Mouse (Mus musculus): Measurements from ENCODE around the gene Rps7. TPM values are rescaled to one million over a fixed set of nuclear protein-coding genes. Genes with fewer than 3 reads are reported as not detected.

Rps7 gene
- polyA plus RNA-seq, 1 experiment from 2014 or later = 319 TPM

DNA sequence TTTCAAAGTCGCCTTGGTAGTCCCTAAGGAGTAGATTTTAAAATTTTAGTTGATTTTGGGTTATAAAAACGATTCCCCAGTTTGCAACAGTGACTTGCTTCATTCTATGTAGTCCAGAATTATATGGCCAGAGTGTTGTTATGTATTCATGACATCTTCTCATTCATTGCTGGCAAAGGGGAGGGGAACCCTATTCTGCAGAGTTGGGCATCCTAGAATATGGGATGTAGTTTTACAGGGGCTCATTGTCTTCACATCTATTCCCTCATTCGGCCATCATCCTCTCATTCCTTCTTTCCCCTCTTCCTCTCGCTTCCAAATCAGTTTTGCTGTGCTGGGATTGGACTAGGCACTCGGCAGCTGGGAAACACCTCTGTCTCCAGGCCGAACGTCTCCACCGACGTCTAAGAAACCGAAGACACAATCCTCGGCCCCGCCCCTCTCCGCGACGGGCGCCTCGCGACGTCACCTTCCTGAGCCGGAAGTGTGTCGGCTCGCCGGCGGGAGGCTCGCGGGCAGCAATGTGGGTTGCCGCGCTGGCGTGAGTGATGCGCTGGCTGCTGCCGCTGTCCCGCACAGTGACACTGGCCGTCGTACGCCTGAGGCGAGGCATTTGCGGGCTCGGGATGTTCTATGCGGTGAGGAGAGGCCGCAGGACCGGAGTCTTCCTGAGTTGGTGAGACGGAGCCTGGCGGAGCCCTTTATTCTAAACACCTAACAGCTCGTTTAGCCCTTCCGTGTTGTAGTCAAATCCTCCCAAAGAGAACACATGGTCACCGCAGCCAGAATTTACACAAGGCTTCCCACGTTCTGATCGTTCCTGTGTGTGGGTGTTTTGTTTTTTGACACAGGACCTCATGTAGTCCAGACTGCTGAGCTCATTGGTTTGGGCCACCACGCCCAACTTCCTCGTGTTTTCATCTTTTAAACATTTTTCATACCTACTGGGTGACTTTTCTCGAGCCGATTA is 13.7 kb upstream of the Rps7 start, which contains the start of gene Rnaseh1:
Gene Rnaseh1 (plus strand): TSS at position 462 of the 970 bp plus-strand sequence.
- H3K36me3 ChIP-seq (ENCODE audit: control insufficient read depth, insufficient read depth, low read length) = peaks cover 5% of the 10 kb centered on the region; the same call in 1 of the 2 replicates
- peak within 1 kb of the TSS; percentile 78 for H3K9ac ChIP-seq (ENCODE audit: low read depth, low read length)
- H3K27me3 ChIP-seq (replicated peaks; ENCODE audit: control insufficient read depth, insufficient read depth, low read length) = no peaks in the 10 kb centered on the region
- H3K4me1 ChIP-seq (ENCODE audit: control insufficient read depth, insufficient read depth, low read depth, low read length) = peaks cover 5% of the 10 kb centered on the region
- ATAC-seq = peak; percentile 97
- WGBS = 2% methylated on average over 52 of the region's 52 CpGs
- H3K4me3 ChIP-seq (ENCODE audit: low read length) = peak within 1 kb of the TSS; percentile 83
- H3K4me2 ChIP-seq (ENCODE audit: low read length) = peak within 1 kb of the TSS; percentile 90
- H3K9me3 ChIP-seq (ENCODE audit: control insufficient read depth, low read length) = no peaks in the 10 kb centered on the region
- H3K27ac ChIP-seq (ENCODE audit: low read depth, low read length) = peak within 1 kb of the TSS; percentile 79

DNA sequence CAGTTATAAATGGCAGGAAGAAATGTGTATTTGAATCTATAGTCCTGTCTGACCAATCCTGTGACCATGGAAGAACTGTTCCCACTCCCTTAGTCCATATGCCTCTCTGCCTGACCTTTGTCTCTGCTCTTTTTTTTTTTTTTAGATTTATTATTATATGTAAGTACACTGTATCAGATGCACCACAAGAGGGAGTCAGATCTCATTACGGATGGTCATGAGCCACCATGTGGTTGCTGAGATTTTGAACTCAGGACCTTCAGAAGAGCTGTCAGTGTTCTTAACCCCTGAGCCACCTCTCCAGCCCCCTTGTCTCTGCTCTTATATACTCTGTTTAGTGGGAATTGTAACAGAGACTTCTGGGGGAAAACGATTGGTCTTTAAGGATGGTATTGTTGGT is 3.0 kb upstream of the Rps7 start:
- Histone ChIP-seq H3K4me3 (ENCODE audit: low read length) (no peak overlapping the region), H3K36me3 (ENCODE audit: control insufficient read depth, insufficient read depth, low read length) (no peaks in the 10 kb centered on the region)
- 72% methylated on average over 2 of the region's 2 CpGs for WGBS

DNA sequence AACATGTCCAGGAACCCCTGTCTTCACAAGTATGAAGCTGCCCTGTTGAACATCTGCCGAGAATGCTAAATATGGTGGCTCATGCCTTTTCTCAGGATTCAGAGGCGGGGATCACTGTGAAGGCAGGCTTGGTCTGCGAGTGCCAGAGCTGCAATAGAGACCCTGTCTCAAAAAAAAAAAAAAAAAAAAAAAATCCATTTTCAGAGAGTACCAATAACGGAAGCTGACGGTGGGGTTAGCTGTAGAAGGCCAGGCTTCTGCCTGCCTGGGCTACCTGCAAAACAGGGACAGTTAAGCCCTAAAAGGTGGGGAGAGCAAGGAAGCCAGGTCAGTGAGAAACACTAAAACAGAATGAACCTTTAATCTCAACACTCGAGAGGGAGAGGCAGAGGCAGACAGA is 790 bp upstream of the Rps7 start:
- Histone ChIP-seq H3K4me2 (ENCODE audit: low read length) (peak overlapping the region; percentile 63), H3K4me3 (ENCODE audit: low read length) (peak overlapping the region; percentile 62), H3K4me1 (ENCODE audit: control insufficient read depth, insufficient read depth, low read depth, low read length) (peaks cover 16% of the 10 kb centered on the region), H3K27me3 (replicated peaks; ENCODE audit: control insufficient read depth, insufficient read depth, low read length) (no peaks in the 10 kb centered on the region), H3K36me3 (ENCODE audit: control insufficient read depth, insufficient read depth, low read length) (peaks cover 17% of the 10 kb centered on the region), H3K9ac (ENCODE audit: low read depth, low read length) (no peak overlapping the region), H3K9me3 (ENCODE audit: control insufficient read depth, low read length) (no peaks in the 10 kb centered on the region), H3K27ac (ENCODE audit: low read depth, low read length) (no peak overlapping the region)
- 89% methylated on average over 6 of the region's 6 CpGs for WGBS
- no peak; the same call in 1 of the 2 replicates for ATAC-seq

More for the DNA sequence above, 3.0 kb upstream of the Rps7 start:
- H3K27me3 ChIP-seq (replicated peaks; ENCODE audit: control insufficient read depth, insufficient read depth, low read length) = no peaks in the 10 kb centered on the region
- H3K4me1 ChIP-seq (ENCODE audit: control insufficient read depth, insufficient read depth, low read depth, low read length) = peaks cover 11% of the 10 kb centered on the region
- H3K9ac ChIP-seq (ENCODE audit: low read depth, low read length) = no peak overlapping the region
- H3K9me3 ChIP-seq (ENCODE audit: control insufficient read depth, low read length) = no peaks in the 10 kb centered on the region
- H3K4me2 ChIP-seq (ENCODE audit: low read length) = no peak overlapping the region
- H3K27ac ChIP-seq (ENCODE audit: low read depth, low read length) = no peak overlapping the region
- no peak for ATAC-seq

DNA sequence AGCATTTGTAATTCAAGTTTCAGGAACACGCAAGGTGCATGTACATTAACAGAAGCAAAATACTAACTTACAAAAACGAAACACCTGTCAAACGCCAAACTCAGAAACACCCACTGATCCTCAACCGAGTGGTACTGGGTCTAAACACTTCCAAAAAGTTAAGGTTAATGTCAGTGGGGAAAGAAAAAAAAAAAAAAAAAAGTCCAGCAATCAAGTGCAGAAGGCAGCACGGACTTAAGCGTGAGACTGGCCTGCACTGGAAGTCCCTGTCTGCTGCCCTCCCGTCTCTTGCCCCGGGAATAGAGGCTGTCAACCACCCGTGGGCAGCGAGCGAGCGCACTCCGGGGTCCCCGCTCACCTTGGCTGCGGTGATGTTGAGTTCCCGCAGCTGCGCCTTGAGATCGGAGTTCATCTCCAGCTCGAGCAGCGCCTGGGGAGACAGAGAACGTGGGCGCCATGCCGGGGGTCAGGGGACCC is 657 bp downstream of the Rps7 start:
- Histone ChIP-seq H3K4me1 (ENCODE audit: control insufficient read depth, insufficient read depth, low read depth, low read length) (peaks cover 16% of the 10 kb centered on the region), H3K27ac (ENCODE audit: low read depth, low read length) (peak overlapping the region; percentile 83), H3K27me3 (replicated peaks; ENCODE audit: control insufficient read depth, insufficient read depth, low read length) (no peaks in the 10 kb centered on the region), H3K4me2 (ENCODE audit: low read length) (peak overlapping the region; percentile 80), H3K36me3 (ENCODE audit: control insufficient read depth, insufficient read depth, low read length) (peaks cover 27% of the 10 kb centered on the region), H3K4me3 (ENCODE audit: low read length) (peak overlapping the region; percentile 62), H3K9me3 (ENCODE audit: control insufficient read depth, low read length) (no peaks in the 10 kb centered on the region), H3K9ac (ENCODE audit: low read depth, low read length) (peak overlapping the region; percentile 83)
- 2% methylated on average over 22 of the region's 23 CpGs for WGBS
- ATAC-seq = no peak

DNA sequence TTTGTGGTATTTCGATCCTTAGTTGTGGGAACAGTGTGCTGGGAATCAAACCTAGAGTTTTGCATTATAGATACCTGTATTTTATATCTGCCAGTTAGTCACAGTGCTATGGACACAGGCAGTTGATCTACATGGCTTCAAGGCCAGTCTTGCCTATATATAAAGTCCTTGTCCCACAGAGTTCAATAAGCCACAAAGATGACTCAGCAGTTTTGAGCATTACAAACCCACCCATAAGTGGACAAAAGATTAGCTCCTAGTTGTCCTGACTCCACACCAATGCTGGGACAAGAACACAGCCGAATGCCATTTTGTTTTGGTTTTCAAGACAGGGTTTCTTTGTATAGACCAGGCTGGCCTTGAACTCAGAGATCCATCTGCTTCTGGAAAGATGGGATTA is 7.3 kb downstream of the Rps7 start:
- no peak for ATAC-seq

DNA sequence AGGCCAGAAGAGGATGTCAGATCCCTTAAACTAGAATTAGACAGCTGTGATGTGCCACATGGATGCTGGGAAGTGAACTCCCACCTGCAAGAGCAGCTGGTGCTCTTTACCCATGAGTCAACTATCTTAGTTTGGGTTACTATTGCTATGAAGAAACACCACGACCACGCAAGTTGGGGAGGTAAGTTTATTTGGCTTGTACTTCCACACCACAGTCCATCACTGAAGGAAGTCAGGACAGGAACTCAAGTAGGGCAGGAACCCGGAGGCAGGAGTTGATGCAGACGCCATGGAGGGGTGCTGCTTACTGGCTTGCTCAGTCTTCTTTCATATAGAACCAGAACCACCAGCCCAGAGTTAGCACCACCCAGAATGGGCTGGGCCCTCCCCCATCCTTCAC is 8.7 kb downstream of the Rps7 start:
- Histone ChIP-seq H3K36me3 (ENCODE audit: control insufficient read depth, insufficient read depth, low read length) (peaks cover 33% of the 10 kb centered on the region), H3K4me1 (ENCODE audit: control insufficient read depth, insufficient read depth, low read depth, low read length) (no peaks in the 10 kb centered on the region), H3K9me3 (ENCODE audit: control insufficient read depth, low read length) (no peaks in the 10 kb centered on the region), H3K27me3 (replicated peaks; ENCODE audit: control insufficient read depth, insufficient read depth, low read length) (no peaks in the 10 kb centered on the region), H3K4me2 (ENCODE audit: low read length) (no peak overlapping the region), H3K4me3 (ENCODE audit: low read length) (no peak overlapping the region), H3K9ac (ENCODE audit: low read depth, low read length) (no peak overlapping the region), H3K27ac (ENCODE audit: low read depth, low read length) (no peak overlapping the region)
- 75% methylated on average over 4 of the region's 4 CpGs for WGBS
- ATAC-seq = no peak

More for the DNA sequence above, 7.3 kb downstream of the Rps7 start:
- Histone ChIP-seq H3K36me3 (ENCODE audit: control insufficient read depth, insufficient read depth, low read length) (peaks cover 45% of the 10 kb centered on the region), H3K27me3 (replicated peaks; ENCODE audit: control insufficient read depth, insufficient read depth, low read length) (no peaks in the 10 kb centered on the region), H3K27ac (ENCODE audit: low read depth, low read length) (no peak overlapping the region), H3K4me3 (ENCODE audit: low read length) (no peak overlapping the region), H3K4me1 (ENCODE audit: control insufficient read depth, insufficient read depth, low read depth, low read length) (peaks cover 4% of the 10 kb centered on the region), H3K4me2 (ENCODE audit: low read length) (no peak overlapping the region), H3K9me3 (ENCODE audit: control insufficient read depth, low read length) (no peaks in the 10 kb centered on the region), H3K9ac (ENCODE audit: low read depth, low read length) (no peak overlapping the region)
- WGBS = 88% methylated on average over 2 of the region's 2 CpGs

DNA sequence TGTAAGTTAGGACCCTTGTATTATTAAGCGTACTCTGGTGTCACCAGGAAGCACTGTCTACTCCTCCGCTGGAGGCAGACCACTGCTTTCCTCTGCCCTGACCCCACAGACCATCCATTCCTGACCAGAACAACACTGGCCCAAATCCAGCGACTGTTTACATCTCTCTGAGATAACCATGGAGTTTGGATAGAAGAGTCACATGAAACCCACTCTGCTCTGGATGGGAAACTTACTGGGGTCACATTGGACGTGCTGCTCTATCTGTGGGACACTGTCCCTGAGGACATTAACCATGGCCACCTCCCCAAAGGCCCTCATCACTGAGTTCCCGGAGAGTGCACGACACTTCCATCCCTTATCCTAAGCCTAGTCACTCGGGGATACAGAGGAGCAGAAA is 10.3 kb downstream of the Rps7 start:
- Histone ChIP-seq H3K27ac (ENCODE audit: low read depth, low read length) (no peak overlapping the region), H3K9ac (ENCODE audit: low read depth, low read length) (no peak overlapping the region), H3K4me1 (ENCODE audit: control insufficient read depth, insufficient read depth, low read depth, low read length) (no peaks in the 10 kb centered on the region; the same call in 1 of the 2 replicates), H3K9me3 (ENCODE audit: control insufficient read depth, low read length) (no peaks in the 10 kb centered on the region), H3K4me2 (ENCODE audit: low read length) (no peak overlapping the region), H3K36me3 (ENCODE audit: control insufficient read depth, insufficient read depth, low read length) (peaks cover 23% of the 10 kb centered on the region), H3K27me3 (replicated peaks; ENCODE audit: control insufficient read depth, insufficient read depth, low read length) (no peaks in the 10 kb centered on the region), H3K4me3 (ENCODE audit: low read length) (no peak overlapping the region)
- 80% methylated on average over 7 of the region's 7 CpGs for WGBS
- no peak for ATAC-seq

DNA sequence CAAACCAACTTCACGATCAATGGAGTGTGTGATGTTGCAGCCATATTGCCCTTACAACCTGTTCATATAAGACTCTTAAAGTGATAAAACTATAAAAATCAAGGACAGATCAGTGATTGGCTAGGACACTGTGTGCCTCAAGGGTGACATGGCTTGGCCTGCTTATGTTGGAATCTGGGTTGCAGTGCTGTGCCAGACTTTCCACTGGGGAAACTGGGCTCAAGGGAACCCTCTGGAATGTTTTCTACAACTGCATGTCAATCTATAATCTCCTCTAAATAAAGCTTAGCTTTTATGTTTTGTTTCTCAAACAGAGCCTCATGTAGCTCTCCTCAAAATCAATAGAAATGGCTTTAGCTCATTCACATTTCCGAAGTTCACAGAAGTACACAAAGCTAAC is 11.5 kb downstream of the Rps7 start:
- ATAC-seq = no peak
- no peak overlapping the region for H3K4me3 ChIP-seq (ENCODE audit: low read length)
- no peak overlapping the region for H3K27ac ChIP-seq (ENCODE audit: low read depth, low read length)
- H3K9ac ChIP-seq (ENCODE audit: low read depth, low read length) = no peak overlapping the region
- H3K9me3 ChIP-seq (ENCODE audit: control insufficient read depth, low read length) = no peaks in the 10 kb centered on the region
- H3K36me3 ChIP-seq (ENCODE audit: control insufficient read depth, insufficient read depth, low read length) = peaks cover 13% of the 10 kb centered on the region
- no peak overlapping the region for H3K4me2 ChIP-seq (ENCODE audit: low read length)
- H3K27me3 ChIP-seq (replicated peaks; ENCODE audit: control insufficient read depth, insufficient read depth, low read length) = no peaks in the 10 kb centered on the region
- 100% methylated on average over 2 of the region's 2 CpGs for WGBS
- H3K4me1 ChIP-seq (ENCODE audit: control insufficient read depth, insufficient read depth, low read depth, low read length) = no peaks in the 10 kb centered on the region; the same call in 1 of the 2 replicates

DNA sequence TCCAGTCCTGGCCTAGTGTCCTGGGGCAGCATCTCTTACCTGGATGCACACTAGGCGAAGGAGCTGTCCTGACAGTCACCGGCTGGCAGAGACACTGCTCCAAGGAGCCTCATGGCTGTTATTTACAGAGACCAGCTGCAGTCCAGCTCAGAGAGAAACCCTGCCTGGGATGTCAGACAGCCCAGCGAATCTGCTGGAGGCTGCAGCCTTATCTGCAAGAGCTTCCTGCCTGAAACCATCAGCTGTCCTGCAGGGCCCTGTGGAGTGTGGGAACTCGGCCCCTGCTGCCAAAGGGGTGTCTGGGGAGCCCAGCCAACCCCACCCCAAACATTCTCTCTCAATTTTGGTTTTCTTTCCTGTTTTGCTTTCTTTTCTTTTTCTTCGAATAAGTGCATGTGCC is 12.6 kb downstream of the Rps7 start, which contains the start of gene Colec11:
Gene Colec11 (minus strand): TSS at position 183 of the 400 bp plus-strand sequence.
- 59% methylated on average over 5 of the region's 5 CpGs for WGBS
- Histone ChIP-seq H3K9me3 (ENCODE audit: control insufficient read depth, low read length) (no peaks in the 10 kb centered on the region), H3K27ac (ENCODE audit: low read depth, low read length) (no peak within 1 kb of the TSS), H3K4me3 (ENCODE audit: low read length) (no peak within 1 kb of the TSS), H3K9ac (ENCODE audit: low read depth, low read length) (no peak within 1 kb of the TSS), H3K4me1 (ENCODE audit: control insufficient read depth, insufficient read depth, low read depth, low read length) (no peaks in the 10 kb centered on the region; the same call in 1 of the 2 replicates), H3K36me3 (ENCODE audit: control insufficient read depth, insufficient read depth, low read length) (peaks cover 3% of the 10 kb centered on the region), H3K4me2 (ENCODE audit: low read length) (no peak within 1 kb of the TSS), H3K27me3 (replicated peaks; ENCODE audit: control insufficient read depth, insufficient read depth, low read length) (no peaks in the 10 kb centered on the region)
- ATAC-seq = no peak
